Mouse (Mus musculus) heart, embryonic 12.5 days (tissue): ENCODE results near the gene Xrcc6. TPM values are rescaled to one million over a fixed set of nuclear protein-coding genes. Genes with fewer than 3 reads are reported as not detected.

Experiments
- ATAC-seq: fragments of 200-750 bp; cut with Nextera tagmentation; 2 replicates; pipeline ENCODE4 v1.8.0; 2017; ENCODE audit warnings: moderate TSS enrichment, moderate library complexity; ENCODE audit not compliant: insufficient number of reproducible peaks, low FRiP score
- H3K27ac ChIP-seq: fragments of 300-500 bp; sonication (generic); 2 replicates; pipeline ENCODE4 v1.5.1; 2016; ENCODE audit warnings: mild to moderate bottlenecking, moderate library complexity; ENCODE audit not compliant: poor library complexity, severe bottlenecking
- H3K27me3 ChIP-seq: fragments of 300-500 bp; sonication (generic); replicated peaks from 2 replicates; pipeline ENCODE4 v1.6.1; 2016; ENCODE audit warnings: mild to moderate bottlenecking, moderate library complexity
- H3K36me3 ChIP-seq: fragments of 300-500 bp; sonication (generic); 2 replicates; pipeline ENCODE4 v1.6.1; 2016; ENCODE audit warnings: mild to moderate bottlenecking, moderate library complexity
- H3K4me1 ChIP-seq: fragments of 300-500 bp; sonication (generic); replicated peaks from 2 replicates; pipeline ENCODE4 v1.6.1; 2016; ENCODE audit warnings: mild to moderate bottlenecking
- H3K4me2 ChIP-seq: fragments of 300-500 bp; sonication (generic); 2 replicates; pipeline ENCODE4 v1.6.1; 2016; ENCODE audit warnings: mild to moderate bottlenecking, moderate library complexity
- H3K4me3 ChIP-seq: fragments of 300-500 bp; sonication (generic); 2 replicates; pipeline ENCODE4 v1.5.1; 2016; ENCODE audit warnings: mild to moderate bottlenecking
- H3K9ac ChIP-seq: fragments of 300-500 bp; sonication (generic); 2 replicates; pipeline ENCODE4 v1.6.1; 2016; ENCODE audit warnings: mild to moderate bottlenecking, moderate library complexity
- H3K9me3 ChIP-seq: fragments of 300-500 bp; sonication (generic); replicated peaks from 2 replicates; pipeline ENCODE4 v1.6.1; 2016; ENCODE audit warnings: mild to moderate bottlenecking, moderate library complexity
- WGBS: fragments of 180-500 bp; shearing (Covaris S2); methylation state at CpG from one replicate; pipeline ENCODE4 v1.1.7; 2016; 5-methylcytosine and 5-hydroxymethylcytosine counted together
- polyA plus RNA-seq: library from polyadenylated mRNA; unstranded; fragments of >200 nt; fragmentation: Nextera tagmentation; extraction: Ambion mirVana; gene quantifications from 2 replicates; pipeline ENCODE4 v1.2.1, GENCODE M21; 2016

Xrcc6 gene
- polyA plus RNA-seq = 68.7 and 80.2 TPM in 2 replicates

- no peak for ATAC-seq
- 67% methylated on average over 3 of the region's 3 CpGs for WGBS
- Histone ChIP-seq H3K4me1 (peaks cover 12% of the 10 kb centered on the region), H3K27me3 (no peaks in the 10 kb centered on the region), H3K9me3 (no peaks in the 10 kb centered on the region), H3K27ac (no peak within 1 kb of the TSS), H3K9ac (no peak within 1 kb of the TSS), H3K4me3 (no peak within 1 kb of the TSS), H3K4me2 (no peak within 1 kb of the TSS), H3K36me3 (no peaks in the 10 kb centered on the region)
These were observed at the start of gene Xrcc6 for GRCm38 (mm10) chr15:81987646-81988045. TSS of gene Xrcc6 (plus strand) at chr15:81987835.

- H3K27ac ChIP-seq = no peak overlapping the region
- H3K4me3 ChIP-seq = no peak overlapping the region
- WGBS = 30% methylated on average over 2 of the region's 2 CpGs
- no peak overlapping the region for H3K9ac ChIP-seq
- peaks cover 6% of the 10 kb centered on the region; the same call in 1 of the 2 replicates for H3K27me3 ChIP-seq
- H3K9me3 ChIP-seq = no peaks in the 10 kb centered on the region
- H3K4me1 ChIP-seq = peaks cover 30% of the 10 kb centered on the region
- 0 out of 2 replicates have a peak, but pooled peaks have one; percentile 23 for ATAC-seq
- H3K36me3 ChIP-seq = no peaks in the 10 kb centered on the region
- no peak overlapping the region for H3K4me2 ChIP-seq
These were observed 49.4 kb upstream of the Xrcc6 start for GRCm38 (mm10) chr15:81938246-81938645.

- Histone ChIP-seq H3K9ac (no peak overlapping the region), H3K9me3 (no peaks in the 10 kb centered on the region), H3K4me1 (peaks cover 34% of the 10 kb centered on the region), H3K36me3 (no peaks in the 10 kb centered on the region), H3K4me2 (no peak overlapping the region), H3K4me3 (no peak overlapping the region), H3K27me3 (peaks cover 6% of the 10 kb centered on the region; the same call in 1 of the 2 replicates), H3K27ac (no peak overlapping the region)
- 88% methylated on average over 10 of the region's 10 CpGs for WGBS
- ATAC-seq = no peak
These were observed 48.4 kb upstream of the Xrcc6 start for GRCm38 (mm10) chr15:81939157-81939715.

- H3K9ac ChIP-seq = no peak overlapping the region
- WGBS = 70% methylated on average over 4 of the region's 4 CpGs
- no peak for ATAC-seq
- no peak overlapping the region for H3K27ac ChIP-seq
- H3K4me1 ChIP-seq = peaks cover 34% of the 10 kb centered on the region
- H3K9me3 ChIP-seq = no peaks in the 10 kb centered on the region
- H3K4me2 ChIP-seq = no peak overlapping the region
- H3K27me3 ChIP-seq = peaks cover 6% of the 10 kb centered on the region; the same call in 1 of the 2 replicates
- H3K36me3 ChIP-seq = no peaks in the 10 kb centered on the region
- H3K4me3 ChIP-seq = no peak overlapping the region
These were observed 47.9 kb upstream of the Xrcc6 start for GRCm38 (mm10) chr15:81939774-81940173.

GRCm38 (mm10) chr15:81940219-81940618 lies 47.4 kb upstream of the Xrcc6 start:
- Histone ChIP-seq H3K4me3 (no peak overlapping the region), H3K4me2 (no peak overlapping the region), H3K9ac (no peak overlapping the region), H3K27me3 (peaks cover 6% of the 10 kb centered on the region; the same call in 1 of the 2 replicates), H3K27ac (no peak overlapping the region), H3K9me3 (no peaks in the 10 kb centered on the region), H3K36me3 (no peaks in the 10 kb centered on the region), H3K4me1 (peaks cover 34% of the 10 kb centered on the region)
- WGBS = 81% methylated on average over 5 of the region's 5 CpGs
- ATAC-seq = no peak

GRCm38 (mm10) chr15:81941010-81941409 lies 46.6 kb upstream of the Xrcc6 start:
- Histone ChIP-seq H3K9me3 (no peaks in the 10 kb centered on the region), H3K4me3 (no peak overlapping the region), H3K4me1 (peaks cover 32% of the 10 kb centered on the region), H3K27ac (no peak overlapping the region), H3K27me3 (peaks cover 6% of the 10 kb centered on the region; the same call in 1 of the 2 replicates), H3K36me3 (no peaks in the 10 kb centered on the region), H3K4me2 (no peak overlapping the region), H3K9ac (no peak overlapping the region)
- WGBS = 90% methylated on average over 2 of the region's 2 CpGs
- ATAC-seq = no peak

GRCm38 (mm10) chr15:81943176-81943749 lies 44.4 kb upstream of the Xrcc6 start:
- WGBS = 24% methylated on average over 9 of the region's 9 CpGs
- peaks cover 10% of the 10 kb centered on the region for H3K4me1 ChIP-seq
- H3K4me3 ChIP-seq = no peak overlapping the region
- ATAC-seq = no peak
- H3K27me3 ChIP-seq = no peaks in the 10 kb centered on the region
- no peak overlapping the region for H3K27ac ChIP-seq
- H3K9me3 ChIP-seq = 0 out of 2 replicates have a peak, but pooled peaks cover 3% of the 10 kb centered on the region
- no peaks in the 10 kb centered on the region for H3K36me3 ChIP-seq
- H3K9ac ChIP-seq = no peak overlapping the region
- H3K4me2 ChIP-seq = no peak overlapping the region

- WGBS = 72% methylated on average over 10 of the region's 10 CpGs
- ATAC-seq = no peak
- H3K27ac ChIP-seq = no peak overlapping the region
- H3K4me3 ChIP-seq = no peak overlapping the region
- H3K9me3 ChIP-seq = 0 out of 2 replicates have a peak, but pooled peaks cover 3% of the 10 kb centered on the region
- no peak overlapping the region for H3K4me2 ChIP-seq
- H3K36me3 ChIP-seq = peaks cover 11% of the 10 kb centered on the region
- H3K27me3 ChIP-seq = no peaks in the 10 kb centered on the region
- H3K9ac ChIP-seq = no peak overlapping the region
- peaks cover 6% of the 10 kb centered on the region for H3K4me1 ChIP-seq
These were observed 38.6 kb upstream of the Xrcc6 start for GRCm38 (mm10) chr15:81949076-81949475.

GRCm38 (mm10) chr15:81949476-81950131 lies 38.0 kb upstream of the Xrcc6 start:
- ATAC-seq = no peak
- WGBS = 69% methylated on average over 11 of the region's 11 CpGs
- no peaks in the 10 kb centered on the region for H3K27me3 ChIP-seq

GRCm38 (mm10) chr15:81950716-81951115 lies 36.9 kb upstream of the Xrcc6 start:
- peaks cover 6% of the 10 kb centered on the region for H3K4me1 ChIP-seq
- 0 out of 2 replicates have a peak, but pooled peaks cover 3% of the 10 kb centered on the region for H3K9me3 ChIP-seq
- H3K4me2 ChIP-seq = no peak overlapping the region
- H3K9ac ChIP-seq = no peak overlapping the region
- no peaks in the 10 kb centered on the region for H3K27me3 ChIP-seq
- peaks cover 23% of the 10 kb centered on the region for H3K36me3 ChIP-seq
- ATAC-seq = no peak
- no peak overlapping the region for H3K4me3 ChIP-seq
- 81% methylated on average over 5 of the region's 5 CpGs for WGBS
- no peak overlapping the region for H3K27ac ChIP-seq

More at GRCm38 (mm10) chr15:81949476-81950131, 38.0 kb upstream of the Xrcc6 start:
- Histone ChIP-seq H3K4me1 (peaks cover 6% of the 10 kb centered on the region), H3K9ac (no peak overlapping the region), H3K4me3 (no peak overlapping the region), H3K27ac (no peak overlapping the region), H3K9me3 (0 out of 2 replicates have a peak, but pooled peaks cover 3% of the 10 kb centered on the region), H3K4me2 (no peak overlapping the region), H3K36me3 (peaks cover 16% of the 10 kb centered on the region)

GRCm38 (mm10) chr15:81951159-81951558 lies 36.5 kb upstream of the Xrcc6 start:
- H3K4me2 ChIP-seq = no peak overlapping the region
- H3K4me3 ChIP-seq = no peak overlapping the region
- no peak overlapping the region for H3K9ac ChIP-seq
- WGBS = 90% methylated on average over 9 of the region's 9 CpGs
- no peak overlapping the region for H3K27ac ChIP-seq
- peaks cover 6% of the 10 kb centered on the region for H3K4me1 ChIP-seq
- H3K27me3 ChIP-seq = no peaks in the 10 kb centered on the region
- ATAC-seq = no peak
- peaks cover 23% of the 10 kb centered on the region for H3K36me3 ChIP-seq
- 0 out of 2 replicates have a peak, but pooled peaks cover 3% of the 10 kb centered on the region for H3K9me3 ChIP-seq
